Mouse (Mus musculus): ENCODE measurements at regions not wholly inside any gene's neighbourhood (a gene's known extent, or its start where the extent isn't known, plus 50 kb on each side); places are given as distances from the start of the nearest gene placed in this dataset.

- DNase-seq (ENCODE audit: low spot score): no peak
- Histone ChIP-seq H3K4me3 (no peak overlapping the region), H3K27me3 (ENCODE audit: low read depth, poor library complexity, severe bottlenecking) (no peaks in the 10 kb centered on the region), H3K9me3 (replicated peaks) (no peaks in the 10 kb centered on the region), H3K36me3 (no peaks in the 10 kb centered on the region), H3K27ac (replicated peaks) (no peak overlapping the region), H3K4me1 (no peaks in the 10 kb centered on the region)
- 86% methylated on average over 6 of the region's 6 CpGs for WGBS
Observed at GRCm38 (mm10) chr1:92726341-92726740, 77.7 kb upstream of the Otos start.

- Histone ChIP-seq H3K4me3 (no peak overlapping the region), H3K36me3 (no peaks in the 10 kb centered on the region), H3K27ac (replicated peaks) (no peak overlapping the region), H3K27me3 (ENCODE audit: low read depth, poor library complexity, severe bottlenecking) (no peaks in the 10 kb centered on the region), H3K9me3 (replicated peaks) (no peaks in the 10 kb centered on the region), H3K4me1 (no peaks in the 10 kb centered on the region)
- 83% methylated on average over 3 of the region's 3 CpGs for WGBS
- DNase-seq (ENCODE audit: low spot score): no peak
Observed at GRCm38 (mm10) chr1:92724135-92724534, 75.5 kb upstream of the Otos start.

GRCm38 (mm10) chr1:92720567-92720966, 71.9 kb upstream of the Otos start:
- Histone ChIP-seq H3K36me3 (no peaks in the 10 kb centered on the region), H3K27ac (replicated peaks) (no peak overlapping the region), H3K4me3 (no peak overlapping the region), H3K9me3 (replicated peaks) (no peaks in the 10 kb centered on the region), H3K27me3 (ENCODE audit: low read depth, poor library complexity, severe bottlenecking) (no peaks in the 10 kb centered on the region), H3K4me1 (no peaks in the 10 kb centered on the region)
- no peak for DNase-seq (ENCODE audit: low spot score)
- WGBS: 82% methylated on average over 10 of the region's 10 CpGs

GRCm38 (mm10) chr1:92719864-92720263, 71.2 kb upstream of the Otos start:
- Histone ChIP-seq H3K27ac (replicated peaks) (no peak overlapping the region), H3K9me3 (replicated peaks) (no peaks in the 10 kb centered on the region), H3K4me3 (no peak overlapping the region), H3K4me1 (peaks cover 4% of the 10 kb centered on the region; the same call in 1 of the 2 replicates), H3K27me3 (ENCODE audit: low read depth, poor library complexity, severe bottlenecking) (no peaks in the 10 kb centered on the region), H3K36me3 (no peaks in the 10 kb centered on the region)
- no peak for DNase-seq (ENCODE audit: low spot score)
- 93% methylated on average over 6 of the region's 6 CpGs for WGBS

GRCm38 (mm10) chr1:92718108-92718507, 69.5 kb upstream of the Otos start:
- no peaks in the 10 kb centered on the region for H3K36me3 ChIP-seq
- H3K4me1 ChIP-seq: peaks cover 7% of the 10 kb centered on the region; the same call in 1 of the 2 replicates
- H3K27me3 ChIP-seq (ENCODE audit: low read depth, poor library complexity, severe bottlenecking): no peaks in the 10 kb centered on the region
- no peak overlapping the region for H3K4me3 ChIP-seq
- H3K9me3 ChIP-seq (replicated peaks): no peaks in the 10 kb centered on the region
- DNase-seq (ENCODE audit: low spot score): no peak
- WGBS: 82% methylated on average over 4 of the region's 4 CpGs
- no peak overlapping the region for H3K27ac ChIP-seq (replicated peaks)

DNA sequence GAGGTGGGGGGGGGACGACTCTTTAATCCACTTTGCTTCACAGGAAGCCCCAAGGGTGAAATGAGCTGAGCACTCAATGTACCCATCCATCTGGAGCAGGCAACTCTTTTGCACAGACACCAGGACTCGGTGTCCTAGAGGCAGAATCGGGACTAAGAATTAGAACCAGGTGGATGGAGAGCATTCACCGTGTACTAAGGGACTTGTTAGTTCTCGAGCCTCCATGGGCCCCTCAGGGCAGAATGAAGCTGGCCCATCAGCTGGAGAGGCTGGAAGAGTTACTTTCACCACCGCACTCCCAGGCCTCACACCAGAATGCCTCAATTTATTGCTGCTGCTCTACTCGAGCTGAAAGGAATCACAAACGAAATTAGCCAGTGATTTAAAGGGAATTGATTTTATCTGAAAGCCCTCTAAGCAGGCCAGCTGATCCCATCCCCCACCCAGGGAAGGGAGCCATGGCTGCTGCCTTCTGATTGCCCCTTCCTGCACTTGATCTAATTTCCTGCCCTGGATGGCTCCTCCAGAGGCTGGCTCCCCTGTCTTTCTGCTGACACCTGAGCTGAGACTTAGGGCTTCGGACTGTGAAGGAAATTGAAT, 66.2 kb upstream of the Otos start:
- Histone ChIP-seq H3K27me3 (ENCODE audit: low read depth, poor library complexity, severe bottlenecking) (no peaks in the 10 kb centered on the region), H3K36me3 (no peaks in the 10 kb centered on the region), H3K27ac (replicated peaks) (no peak overlapping the region), H3K4me1 (peaks cover 8% of the 10 kb centered on the region; the same call in 1 of the 2 replicates), H3K4me3 (no peak overlapping the region), H3K9me3 (replicated peaks) (no peaks in the 10 kb centered on the region)
- DNase-seq (ENCODE audit: low spot score): no peak
- 67% methylated on average over 9 of the region's 9 CpGs for WGBS

- Histone ChIP-seq H3K4me1 (peaks cover 9% of the 10 kb centered on the region; the same call in 1 of the 2 replicates), H3K4me3 (no peak overlapping the region), H3K36me3 (no peaks in the 10 kb centered on the region), H3K27ac (replicated peaks) (no peak overlapping the region), H3K27me3 (ENCODE audit: low read depth, poor library complexity, severe bottlenecking) (no peaks in the 10 kb centered on the region), H3K9me3 (replicated peaks) (no peaks in the 10 kb centered on the region)
- WGBS: 88% methylated on average over 8 of the region's 8 CpGs
- DNase-seq (ENCODE audit: low spot score): no peak
Observed at GRCm38 (mm10) chr1:92712366-92712765, 63.7 kb upstream of the Otos start.

DNA sequence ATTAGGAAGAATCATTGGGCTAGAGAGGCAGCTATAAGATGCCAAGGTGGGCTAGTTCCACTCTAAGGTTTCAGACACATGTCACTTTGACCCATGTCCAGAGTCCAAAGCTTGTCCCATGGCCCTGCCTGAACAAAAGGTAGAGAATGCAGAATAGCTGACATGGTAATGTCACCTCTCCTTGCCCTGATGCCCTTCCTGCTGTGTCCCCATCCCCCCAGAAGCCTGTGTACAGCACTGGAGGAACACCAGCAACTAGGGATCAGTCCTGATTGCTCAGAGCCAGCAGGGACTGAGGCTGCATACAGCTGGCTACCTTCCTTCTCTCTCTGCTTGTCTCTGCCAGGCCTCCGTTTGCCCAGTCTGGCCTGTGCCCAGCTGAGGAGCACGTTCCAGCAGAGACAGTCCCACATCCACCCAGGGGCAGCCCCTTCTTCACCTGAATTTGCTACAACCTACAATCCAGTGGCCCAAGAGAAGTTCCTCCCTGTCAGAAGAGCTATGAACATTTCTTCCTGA, 61.7 kb upstream of the Otos start:
- no peak for DNase-seq (ENCODE audit: low spot score)
- H3K4me3 ChIP-seq: no peak overlapping the region
- 91% methylated on average over 2 of the region's 2 CpGs for WGBS
- H3K36me3 ChIP-seq: no peaks in the 10 kb centered on the region
- no peaks in the 10 kb centered on the region for H3K27me3 ChIP-seq (ENCODE audit: low read depth, poor library complexity, severe bottlenecking)
- H3K4me1 ChIP-seq: peaks cover 9% of the 10 kb centered on the region; the same call in 1 of the 2 replicates
- no peak overlapping the region for H3K27ac ChIP-seq (replicated peaks)
- no peaks in the 10 kb centered on the region for H3K9me3 ChIP-seq (replicated peaks)

GRCm38 (mm10) chr1:92709190-92709850, 60.7 kb upstream of the Otos start:
- Histone ChIP-seq H3K4me1 (0 out of 2 replicates have a peak, but pooled peaks cover 3% of the 10 kb centered on the region), H3K36me3 (no peaks in the 10 kb centered on the region), H3K4me3 (no peak overlapping the region), H3K27ac (replicated peaks) (no peak overlapping the region; the same call in 1 of the 2 replicates), H3K27me3 (ENCODE audit: low read depth, poor library complexity, severe bottlenecking) (no peaks in the 10 kb centered on the region), H3K9me3 (replicated peaks) (no peaks in the 10 kb centered on the region)
- DNase-seq (ENCODE audit: low spot score): no peak
- WGBS: 80% methylated on average over 14 of the region's 14 CpGs

DNA sequence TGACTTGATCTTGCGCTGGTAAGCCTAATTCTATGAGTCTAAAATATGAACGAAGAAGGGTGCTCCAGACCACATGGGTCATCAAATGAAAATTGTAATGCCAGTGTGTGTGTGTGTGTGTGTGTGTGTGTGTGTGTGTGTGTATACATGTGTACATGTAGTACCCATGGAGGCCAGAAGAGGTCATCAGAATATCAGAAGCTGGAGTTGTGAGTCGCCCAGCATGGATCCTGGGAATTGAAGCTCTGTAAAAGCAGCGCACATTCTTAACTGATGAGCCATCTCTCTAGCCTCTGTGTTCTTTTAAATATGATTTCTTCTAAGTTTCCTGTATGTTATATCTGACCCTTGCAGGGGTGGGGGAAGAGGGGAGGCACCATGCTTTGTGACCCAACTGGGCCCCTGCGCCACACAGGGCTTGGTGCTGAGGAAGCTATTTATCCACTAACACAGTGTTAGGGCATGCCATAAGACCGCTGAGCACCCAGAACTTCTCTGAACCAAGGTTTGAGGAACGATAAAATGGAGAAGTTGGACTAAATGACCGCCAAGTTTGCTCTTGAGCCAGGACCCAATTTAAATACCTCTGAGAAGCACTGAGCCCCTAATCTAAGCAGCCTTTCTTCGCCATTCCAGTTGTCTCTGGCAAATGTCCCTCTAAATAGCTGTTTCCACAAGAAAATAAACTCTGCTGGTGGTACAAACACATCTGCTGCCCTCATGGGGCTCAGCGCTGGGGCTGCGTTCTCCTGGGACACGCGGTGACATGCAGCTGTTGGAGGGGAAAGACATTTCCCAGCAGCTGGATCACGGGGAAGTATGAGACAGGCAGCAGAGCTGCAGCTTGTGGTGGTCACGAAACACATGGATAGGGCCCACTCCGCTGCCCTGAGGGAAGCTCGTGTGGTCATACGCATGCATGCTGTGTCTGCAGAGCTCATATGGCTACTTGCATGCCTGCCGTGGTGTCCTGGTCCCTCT, 59.6 kb upstream of the Otos start:
- Histone ChIP-seq H3K36me3 (no peaks in the 10 kb centered on the region), H3K9me3 (replicated peaks) (no peaks in the 10 kb centered on the region), H3K4me1 (0 out of 2 replicates have a peak, but pooled peaks cover 2% of the 10 kb centered on the region), H3K4me3 (no peak overlapping the region), H3K27ac (replicated peaks) (no peak overlapping the region), H3K27me3 (ENCODE audit: low read depth, poor library complexity, severe bottlenecking) (no peaks in the 10 kb centered on the region)
- WGBS: 88% methylated on average over 19 of the region's 19 CpGs
- DNase-seq (ENCODE audit: low spot score): no peak

- Histone ChIP-seq H3K27me3 (ENCODE audit: low read depth, poor library complexity, severe bottlenecking) (no peaks in the 10 kb centered on the region), H3K4me3 (no peak overlapping the region), H3K27ac (replicated peaks) (no peak overlapping the region), H3K4me1 (0 out of 2 replicates have a peak, but pooled peaks cover 2% of the 10 kb centered on the region), H3K36me3 (no peaks in the 10 kb centered on the region), H3K9me3 (replicated peaks) (no peaks in the 10 kb centered on the region)
- no peak for DNase-seq (ENCODE audit: low spot score)
- WGBS: 80% methylated on average over 2 of the region's 2 CpGs
Observed at GRCm38 (mm10) chr1:92707441-92707840, 58.8 kb upstream of the Otos start.

- no peak for DNase-seq (ENCODE audit: low spot score)
- H3K4me1 ChIP-seq: peaks cover 18% of the 10 kb centered on the region
- no peaks in the 10 kb centered on the region for H3K9me3 ChIP-seq (replicated peaks)
- no peaks in the 10 kb centered on the region for H3K36me3 ChIP-seq
- no peak overlapping the region for H3K4me3 ChIP-seq
- 90% methylated on average over 12 of the region's 12 CpGs for WGBS
- peaks cover 10% of the 10 kb centered on the region; the same call in 1 of the 2 replicates for H3K27me3 ChIP-seq (ENCODE audit: low read depth, poor library complexity, severe bottlenecking)
- H3K27ac ChIP-seq (replicated peaks): no peak overlapping the region
Observed at GRCm38 (mm10) chr1:92703903-92704302, 55.3 kb upstream of the Otos start.
